Mouse (Mus musculus) CH12.LX (cell line): ENCODE measurements around the gene Cops3.

Experiments
- CHD2 ChIP-seq: IDR thresholded peaks from 2 replicates; pipeline ENCODE4 v1.6.1; 2011; ENCODE audit warnings: low read length, improper control_type of control experiment
- CTCF ChIP-seq, 2 experiments: IDR thresholded peaks in 1 of 2; conservative IDR thresholded peaks in 1 of 2; 2 replicates each; pipeline ENCODE4 v1.5.1; 2011 to 2012; ENCODE audit warnings: low read depth in 2 of 2, low read length in 2 of 2, improper control_type of control experiment in 1 of 2, inconsistent platforms in 1 of 2, mild to moderate bottlenecking in 1 of 2, moderate library complexity in 1 of 2
- GABPA ChIP-seq: IDR thresholded peaks from 2 replicates; pipeline ENCODE4 v1.6.1; 2012; ENCODE audit warnings: low read depth, low read length, improper control_type of control experiment, inconsistent platforms; ENCODE audit not compliant: insufficient replicate concordance
- HCFC1 ChIP-seq: IDR thresholded peaks from 2 replicates; pipeline ENCODE4 v1.6.1; 2012; ENCODE audit warnings: low read depth, mild to moderate bottlenecking, inconsistent platforms, low read length, improper control_type of control experiment
- MAFK ChIP-seq: IDR thresholded peaks from 2 replicates; pipeline ENCODE4 v1.6.1; 2011; ENCODE audit warnings: low read length, improper control_type of control experiment; ENCODE audit not compliant: insufficient replicate concordance
- MAZ ChIP-seq: IDR thresholded peaks from 2 replicates; pipeline ENCODE4 v1.6.1; 2012; ENCODE audit warnings: low read depth, mild to moderate bottlenecking, inconsistent platforms, low read length, improper control_type of control experiment, moderate library complexity
- MYC ChIP-seq: IDR thresholded peaks from 2 replicates; pipeline ENCODE4 v1.6.1; 2011; ENCODE audit warnings: low read depth, mild to moderate bottlenecking, improper control_type of control experiment, low read length
- NELFE ChIP-seq: IDR thresholded peaks from 2 replicates; pipeline ENCODE4 v1.6.1; 2011; ENCODE audit warnings: low read depth, low read length, improper control_type of control experiment
- PAX5 ChIP-seq: IDR thresholded peaks from 2 replicates; pipeline ENCODE4 v1.6.1; 2012; ENCODE audit warnings: low read length, inconsistent platforms, mixed read lengths
- SMC3 ChIP-seq: IDR thresholded peaks from 2 replicates; pipeline ENCODE4 v1.6.1; 2011; ENCODE audit warnings: low read depth, low read length, improper control_type of control experiment
- USF2 ChIP-seq: conservative IDR thresholded peaks from 2 replicates; pipeline ENCODE4 v1.6.1; 2011; ENCODE audit warnings: low read depth, low read length, improper control_type of control experiment

- no peak for TF ChIP-seq USF2
- peak; percentile 74 for TF ChIP-seq MAZ
- peak; percentile 10; the same call in 1 of the 2 replicates for TF ChIP-seq MYC
- no peak for TF ChIP-seq CTCF (conservative IDR thresholded peaks at IDR 0.05 in 1 of 2, IDR thresholded peaks at IDR 0.05 in 1 of 2; ENCODE audit: low read depth in 2 of 2, low read length in 2 of 2)
- TF ChIP-seq NELFE = peak; percentile 97
- TF ChIP-seq MAFK = no peak
- no peak for TF ChIP-seq PAX5
- no peak for TF ChIP-seq GABPA
- TF ChIP-seq SMC3 = no peak
- TF ChIP-seq CHD2 = peak; percentile 98
- peak; percentile 80 for TF ChIP-seq HCFC1
Observed at GRCm38 (mm10) chr11:59839459-59840126, at the start of gene Cops3.
